Mouse (Mus musculus): ENCODE measurements at regions not wholly inside any gene's neighbourhood (a gene's known extent, or its start where the extent isn't known, plus 50 kb on each side); places are given as distances from the start of the nearest gene placed in this dataset.
A peak's percentile ranks its signal among the peaks of the same experiment; 100 is the strongest.

DNA sequence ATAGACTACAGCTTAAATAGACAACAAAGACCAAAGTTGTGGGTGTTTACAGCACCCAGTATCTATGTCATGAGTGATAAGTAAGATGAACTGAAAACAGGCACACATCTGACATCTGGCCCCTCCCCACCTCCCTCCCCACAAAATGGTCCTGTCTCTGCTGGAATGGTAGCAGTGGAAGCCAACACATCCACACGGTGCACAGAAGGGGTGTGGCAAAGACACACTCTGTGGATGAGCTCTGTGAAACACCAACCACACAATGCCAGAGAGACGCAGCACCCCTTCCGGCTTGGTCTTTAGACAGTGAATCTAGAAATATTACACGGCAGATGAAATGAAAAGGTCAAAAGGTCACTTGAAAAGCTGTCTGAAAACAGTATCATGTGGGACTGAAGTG lies 85.6 kb downstream of the Fgf18 start:
- H3K9me3 ChIP-seq (replicated peaks) = no peaks in the 10 kb centered on the region
- TF ChIP-seq TAL1 (conservative IDR thresholded peaks at IDR 0.05; ENCODE audit: low read depth, low read length) (no peak), CTCF (IDR thresholded peaks at IDR 0.05; ENCODE audit: low read depth, low read length) (no peak), GATA1 (IDR thresholded peaks at IDR 0.05; ENCODE audit: borderline replicate concordance, low read length) (no peak), GATA2 (IDR thresholded peaks at IDR 0.05; ENCODE audit: borderline replicate concordance, low read depth, low read length) (no peak), POLR2AphosphoS5 (IDR thresholded peaks at IDR 0.05; ENCODE audit: insufficient replicate concordance, low read depth, low read length) (no peak)
- no peaks in the 10 kb centered on the region; the same call in 1 of the 2 replicates for H3K27me3 ChIP-seq (ENCODE audit: insufficient read depth, low read length)
- no peak overlapping the region for H3K4me3 ChIP-seq (ENCODE audit: low read depth, low read length)
- DNase-seq (ENCODE audit: low spot score) (no peak), ATAC-seq (ENCODE audit: extremely low read depth, insufficient number of reproducible peaks, low FRiP score, poor library complexity, severe bottlenecking) (no peak)
- H3K4me1 ChIP-seq (ENCODE audit: insufficient read depth, low read depth, low read length) = no peaks in the 10 kb centered on the region
- H3K36me3 ChIP-seq (replicated peaks) = no peaks in the 10 kb centered on the region

DNA sequence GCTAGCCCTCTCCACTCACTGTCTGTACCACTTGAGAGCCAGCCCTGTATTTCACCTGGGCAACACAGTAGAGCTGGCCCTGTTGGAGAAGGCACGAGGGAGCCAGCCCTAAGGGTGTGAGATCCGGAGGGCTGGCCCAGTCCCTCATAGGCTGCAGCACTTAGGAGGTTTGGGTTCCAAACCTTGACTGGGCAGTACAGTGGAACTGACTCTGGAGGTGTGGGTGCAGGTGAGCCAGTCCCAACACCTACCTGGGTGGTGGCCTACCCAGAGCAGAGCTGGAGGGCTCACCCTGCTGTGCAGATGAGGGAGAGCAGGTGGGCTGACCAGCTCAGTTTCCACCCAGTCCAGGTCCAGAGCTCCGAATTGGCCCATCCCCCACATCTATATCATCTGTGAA lies 86.8 kb downstream of the Fgf18 start:
- H3K27me3 ChIP-seq (ENCODE audit: insufficient read depth, low read length) = no peaks in the 10 kb centered on the region; the same call in 1 of the 2 replicates
- no peak for DNase-seq (ENCODE audit: low spot score)
- no peaks in the 10 kb centered on the region for H3K36me3 ChIP-seq (replicated peaks)
- TF ChIP-seq GATA2 (IDR thresholded peaks at IDR 0.05; ENCODE audit: borderline replicate concordance, low read depth, low read length) = no peak
- no peak for TF ChIP-seq CTCF (IDR thresholded peaks at IDR 0.05; ENCODE audit: low read depth, low read length)
- no peak for TF ChIP-seq GATA1 (IDR thresholded peaks at IDR 0.05; ENCODE audit: borderline replicate concordance, low read length)
- no peak for TF ChIP-seq POLR2AphosphoS5 (IDR thresholded peaks at IDR 0.05; ENCODE audit: insufficient replicate concordance, low read depth, low read length)
- TF ChIP-seq TAL1 (conservative IDR thresholded peaks at IDR 0.05; ENCODE audit: low read depth, low read length) = no peak
- H3K4me1 ChIP-seq (ENCODE audit: insufficient read depth, low read depth, low read length) = no peaks in the 10 kb centered on the region
- no peak overlapping the region for H3K4me3 ChIP-seq (ENCODE audit: low read depth, low read length)
- no peaks in the 10 kb centered on the region for H3K9me3 ChIP-seq (replicated peaks)
- ATAC-seq (ENCODE audit: extremely low read depth, insufficient number of reproducible peaks, low FRiP score, poor library complexity, severe bottlenecking) = no peak

DNA sequence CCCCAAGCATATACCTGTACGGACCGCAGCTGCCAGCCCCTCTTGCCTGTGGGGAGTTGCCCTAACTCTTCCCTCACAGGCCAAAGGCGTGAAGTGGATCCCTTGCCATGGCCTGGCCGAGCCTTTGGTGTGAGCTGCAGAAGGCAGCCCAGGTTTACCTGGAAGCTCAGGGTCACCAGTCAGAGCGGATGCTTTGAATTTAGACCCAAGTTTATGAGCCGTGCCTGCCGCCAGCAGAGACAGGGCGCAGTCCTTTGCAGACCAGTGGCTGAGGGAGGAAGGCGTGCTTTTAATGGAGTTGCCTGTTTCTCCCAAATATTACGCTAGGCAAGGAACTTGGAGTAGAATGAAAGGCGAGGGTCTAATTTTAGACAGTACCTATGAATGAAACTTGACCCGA lies 97.0 kb downstream of the Fgf18 start:
- DNase-seq (ENCODE audit: low spot score) (no peak), ATAC-seq (ENCODE audit: extremely low read depth, insufficient number of reproducible peaks, low FRiP score, poor library complexity, severe bottlenecking) (no peak)
- Histone ChIP-seq H3K4me3 (ENCODE audit: low read depth, low read length) (no peak overlapping the region), H3K27me3 (ENCODE audit: insufficient read depth, low read length) (peaks cover 3% of the 10 kb centered on the region; the same call in 1 of the 2 replicates), H3K9me3 (replicated peaks) (no peaks in the 10 kb centered on the region), H3K4me1 (ENCODE audit: insufficient read depth, low read depth, low read length) (no peaks in the 10 kb centered on the region), H3K36me3 (replicated peaks) (no peaks in the 10 kb centered on the region)
- TF ChIP-seq POLR2AphosphoS5 (IDR thresholded peaks at IDR 0.05; ENCODE audit: insufficient replicate concordance, low read depth, low read length) (no peak), CTCF (IDR thresholded peaks at IDR 0.05; ENCODE audit: low read depth, low read length) (no peak), GATA1 (IDR thresholded peaks at IDR 0.05; ENCODE audit: borderline replicate concordance, low read length) (no peak), TAL1 (conservative IDR thresholded peaks at IDR 0.05; ENCODE audit: low read depth, low read length) (no peak), GATA2 (IDR thresholded peaks at IDR 0.05; ENCODE audit: borderline replicate concordance, low read depth, low read length) (no peak)

DNA sequence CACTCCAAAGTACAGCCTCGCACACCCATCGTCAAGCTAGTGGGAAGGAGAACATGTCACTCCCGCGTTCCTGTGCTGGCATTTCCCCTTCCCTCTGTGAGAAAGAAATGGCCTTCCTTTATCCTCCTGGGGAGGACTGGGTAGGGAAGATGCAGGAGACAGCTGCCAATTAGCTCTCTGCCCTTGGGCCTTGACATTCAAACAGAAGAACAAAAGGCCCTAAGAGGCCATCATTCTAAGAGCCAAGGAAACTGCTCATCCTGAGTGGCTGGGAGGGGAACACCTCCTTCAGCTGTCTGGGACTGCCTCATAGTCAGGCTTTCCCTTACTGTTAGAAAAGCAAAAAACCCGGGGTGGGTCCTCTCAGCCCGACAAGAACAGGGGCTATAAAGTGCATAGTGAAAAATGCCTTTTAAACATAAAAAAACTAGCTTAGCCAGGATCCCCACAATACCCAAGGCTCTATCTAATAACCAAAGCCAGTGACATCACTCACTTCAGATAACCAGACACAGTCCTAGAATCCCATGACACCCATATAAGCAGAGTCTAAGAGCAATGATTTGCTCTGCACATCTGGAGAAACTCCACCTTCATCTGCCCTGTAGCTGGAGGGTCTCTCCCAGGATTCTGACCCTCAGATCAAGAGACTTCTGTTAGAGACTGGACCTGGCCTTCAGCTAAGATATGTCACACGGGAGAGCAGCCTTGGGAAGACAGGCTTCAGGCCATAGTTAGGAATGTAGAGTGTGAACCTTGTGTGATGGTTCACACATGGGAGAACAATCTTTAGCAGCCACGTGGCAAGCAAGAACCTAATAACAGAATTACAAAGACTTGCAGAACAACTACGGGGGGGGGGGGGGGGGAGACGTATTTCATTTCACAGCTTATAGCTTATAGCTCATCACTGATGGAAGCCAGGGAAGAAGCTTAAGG lies 107.1 kb downstream of the Fgf18 start:
- Histone ChIP-seq H3K36me3 (replicated peaks) (no peaks in the 10 kb centered on the region), H3K9me3 (replicated peaks) (no peaks in the 10 kb centered on the region), H3K4me1 (ENCODE audit: insufficient read depth, low read depth, low read length) (no peaks in the 10 kb centered on the region), H3K4me3 (ENCODE audit: low read depth, low read length) (no peak overlapping the region), H3K27me3 (ENCODE audit: insufficient read depth, low read length) (peaks cover 3% of the 10 kb centered on the region; the same call in 1 of the 2 replicates)
- TF ChIP-seq CTCF (IDR thresholded peaks at IDR 0.05; ENCODE audit: low read depth, low read length) (no peak), GATA2 (IDR thresholded peaks at IDR 0.05; ENCODE audit: borderline replicate concordance, low read depth, low read length) (no peak), POLR2AphosphoS5 (IDR thresholded peaks at IDR 0.05; ENCODE audit: insufficient replicate concordance, low read depth, low read length) (no peak), TAL1 (conservative IDR thresholded peaks at IDR 0.05; ENCODE audit: low read depth, low read length) (no peak), GATA1 (IDR thresholded peaks at IDR 0.05; ENCODE audit: borderline replicate concordance, low read length) (no peak)
- DNase-seq (ENCODE audit: low spot score) (no peak), ATAC-seq (ENCODE audit: extremely low read depth, insufficient number of reproducible peaks, low FRiP score, poor library complexity, severe bottlenecking) (no peak)

DNA sequence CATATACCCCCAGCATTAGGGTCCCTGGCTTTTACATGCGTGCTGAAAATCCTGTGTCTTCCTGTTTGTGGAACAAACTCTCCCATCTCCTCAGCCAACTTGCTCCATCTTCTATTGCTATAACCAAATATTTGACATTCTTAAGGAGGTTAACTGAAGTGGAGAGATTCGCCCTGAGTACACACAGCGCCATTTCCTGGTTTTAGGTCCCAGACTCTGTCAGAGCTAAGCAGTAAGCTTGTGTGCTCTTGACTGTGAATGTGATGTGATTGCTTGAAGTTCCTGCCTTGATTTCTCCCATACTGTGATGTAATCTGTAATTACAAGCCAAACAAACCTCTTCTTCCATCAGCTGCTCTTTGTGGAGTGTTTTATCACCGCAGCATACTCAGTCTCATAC lies 110.8 kb downstream of the Fgf18 start:
- H3K36me3 ChIP-seq (replicated peaks) = no peaks in the 10 kb centered on the region
- ATAC-seq (ENCODE audit: extremely low read depth, insufficient number of reproducible peaks, low FRiP score, poor library complexity, severe bottlenecking) = no peak
- H3K9me3 ChIP-seq (replicated peaks) = no peaks in the 10 kb centered on the region
- H3K27me3 ChIP-seq (ENCODE audit: insufficient read depth, low read length) = peaks cover 3% of the 10 kb centered on the region; the same call in 1 of the 2 replicates
- no peak for DNase-seq (ENCODE audit: low spot score)
- TF ChIP-seq GATA2 (IDR thresholded peaks at IDR 0.05; ENCODE audit: borderline replicate concordance, low read depth, low read length) (no peak), POLR2AphosphoS5 (IDR thresholded peaks at IDR 0.05; ENCODE audit: insufficient replicate concordance, low read depth, low read length) (no peak), GATA1 (IDR thresholded peaks at IDR 0.05; ENCODE audit: borderline replicate concordance, low read length) (no peak), TAL1 (conservative IDR thresholded peaks at IDR 0.05; ENCODE audit: low read depth, low read length) (no peak), CTCF (IDR thresholded peaks at IDR 0.05; ENCODE audit: low read depth, low read length) (no peak)
- no peak overlapping the region for H3K4me3 ChIP-seq (ENCODE audit: low read depth, low read length)
- H3K4me1 ChIP-seq (ENCODE audit: insufficient read depth, low read depth, low read length) = no peaks in the 10 kb centered on the region

DNA sequence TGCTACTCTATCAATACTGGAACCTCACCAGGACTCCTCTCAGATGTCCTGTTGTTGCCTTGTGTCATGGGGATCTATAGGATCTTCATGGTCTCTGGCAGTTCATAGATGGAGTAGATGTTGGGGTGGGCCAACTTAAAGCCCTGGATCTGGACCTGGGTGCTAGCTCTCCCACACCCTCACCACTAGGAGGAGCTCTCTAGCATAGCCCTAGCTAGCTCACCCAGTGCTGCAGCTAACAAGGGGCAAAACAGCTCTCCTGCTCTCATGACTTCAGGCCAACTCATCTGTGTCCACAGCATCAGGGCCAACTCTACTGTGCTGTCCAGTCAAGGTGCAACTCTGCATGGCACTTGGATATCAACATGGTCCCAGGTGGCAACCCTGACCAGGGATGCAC lies 118.3 kb downstream of the Fgf18 start:
- Histone ChIP-seq H3K9me3 (replicated peaks) (no peaks in the 10 kb centered on the region), H3K4me3 (ENCODE audit: low read depth, low read length) (no peak overlapping the region), H3K36me3 (replicated peaks) (no peaks in the 10 kb centered on the region), H3K27me3 (ENCODE audit: insufficient read depth, low read length) (no peaks in the 10 kb centered on the region; the same call in 1 of the 2 replicates), H3K4me1 (ENCODE audit: insufficient read depth, low read depth, low read length) (no peaks in the 10 kb centered on the region)
- DNase-seq (ENCODE audit: low spot score) = peak; percentile 7
- ATAC-seq (ENCODE audit: extremely low read depth, insufficient number of reproducible peaks, low FRiP score, poor library complexity, severe bottlenecking) = no peak
- TF ChIP-seq TAL1 (conservative IDR thresholded peaks at IDR 0.05; ENCODE audit: low read depth, low read length) (no peak), CTCF (IDR thresholded peaks at IDR 0.05; ENCODE audit: low read depth, low read length) (peak; percentile 63), POLR2AphosphoS5 (IDR thresholded peaks at IDR 0.05; ENCODE audit: insufficient replicate concordance, low read depth, low read length) (no peak)

All from G1E (cell line).